Mouse (Mus musculus): ENCODE results near the gene Cs.

DNA sequence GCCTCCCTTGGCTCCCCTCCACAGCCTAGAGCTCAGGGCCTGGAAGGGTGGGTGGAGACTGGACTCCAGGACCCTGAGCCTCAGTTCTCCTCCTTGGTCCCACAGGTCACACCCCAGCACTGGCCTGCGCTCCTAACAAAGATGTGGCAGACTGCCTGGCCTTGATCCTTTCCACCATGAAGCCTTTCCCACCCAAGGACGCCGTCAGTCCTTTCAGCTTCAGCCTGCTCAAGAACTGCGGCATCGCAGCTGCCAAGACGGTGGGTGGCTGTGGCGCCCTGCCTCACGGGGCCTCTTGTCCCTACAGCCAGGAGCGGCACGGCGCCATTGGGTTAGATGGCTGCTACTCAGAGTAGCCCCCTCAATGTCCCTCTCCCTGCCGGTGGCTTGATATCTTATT is 52.8 kb downstream of the Cs start:
- TF ChIP-seq POLR2A (IDR thresholded peaks at IDR 0.05; ENCODE audit: borderline replicate concordance, extremely low read depth, low read depth, low read length) (no peak), CTCF (IDR thresholded peaks at IDR 0.05; ENCODE audit: insufficient read depth, low read length) (no peak)
